Mouse (Mus musculus) midbrain, embryonic 13.5 days (tissue): Measurements from ENCODE around the gene Wwc2. TPM values are rescaled to one million over a fixed set of nuclear protein-coding genes. Genes with fewer than 3 reads are reported as not detected.
"Not testable (repeated sequence)": the region's sequence is repeated elsewhere in the genome, so short reads cannot be mapped to it uniquely, and the experiment has no call there.

Source experiments
- ATAC-seq: fragments of 200-750 bp; cut with Nextera tagmentation; 2 replicates; pipeline ENCODE4 v1.8.0; 2017; ENCODE audit warnings: mild to moderate bottlenecking, moderate TSS enrichment, moderate library complexity
- H3K27ac ChIP-seq: fragments of 300-500 bp; sonication (generic); 2 replicates; pipeline ENCODE4 v1.5.1; 2015; ENCODE audit warnings: inconsistent platforms, mild to moderate bottlenecking, moderate library complexity
- H3K27me3 ChIP-seq: fragments of 300-500 bp; sonication (generic); 2 replicates; pipeline ENCODE4 v1.6.1; 2015; ENCODE audit warnings: mild to moderate bottlenecking, inconsistent platforms
- H3K36me3 ChIP-seq: fragments of 300-500 bp; sonication (generic); 2 replicates; pipeline ENCODE4 v1.6.1; 2015; ENCODE audit warnings: mild to moderate bottlenecking, inconsistent platforms
- H3K4me1 ChIP-seq: fragments of 300-500 bp; sonication (generic); replicated peaks from 2 replicates; pipeline ENCODE4 v1.6.1; 2015; ENCODE audit warnings: inconsistent platforms
- H3K4me2 ChIP-seq: fragments of 300-500 bp; sonication (generic); replicated peaks from 2 replicates; pipeline ENCODE4 v1.6.1; 2015; ENCODE audit warnings: moderate library complexity, mild to moderate bottlenecking, inconsistent platforms
- H3K4me3 ChIP-seq: fragments of 300-500 bp; sonication (generic); replicated peaks from 2 replicates; pipeline ENCODE4 v1.5.1; 2015; ENCODE audit warnings: mild to moderate bottlenecking, inconsistent platforms
- H3K9ac ChIP-seq: fragments of 300-500 bp; sonication (generic); replicated peaks from 2 replicates; pipeline ENCODE4 v1.6.1; 2015; ENCODE audit warnings: mild to moderate bottlenecking, inconsistent platforms
- H3K9me3 ChIP-seq: fragments of 300-500 bp; sonication (generic); 2 replicates; pipeline ENCODE4 v1.6.1; 2016; ENCODE audit warnings: mild to moderate bottlenecking, inconsistent platforms
- WGBS: fragments of 180-500 bp; shearing (Covaris S2); methylation state at CpG from one replicate; pipeline ENCODE4 v1.1.7; 2015; 5-methylcytosine and 5-hydroxymethylcytosine counted together
- polyA plus RNA-seq: library from polyadenylated mRNA; unstranded; fragments of >200 nt; fragmentation: Nextera tagmentation; extraction: Ambion mirVana; gene quantifications from 2 replicates; pipeline ENCODE4 v1.2.1, GENCODE M21; 2015

Gene Wwc2
- polyA plus RNA-seq, 1 experiment from 2014 or later, result 5.1 TPM

DNA sequence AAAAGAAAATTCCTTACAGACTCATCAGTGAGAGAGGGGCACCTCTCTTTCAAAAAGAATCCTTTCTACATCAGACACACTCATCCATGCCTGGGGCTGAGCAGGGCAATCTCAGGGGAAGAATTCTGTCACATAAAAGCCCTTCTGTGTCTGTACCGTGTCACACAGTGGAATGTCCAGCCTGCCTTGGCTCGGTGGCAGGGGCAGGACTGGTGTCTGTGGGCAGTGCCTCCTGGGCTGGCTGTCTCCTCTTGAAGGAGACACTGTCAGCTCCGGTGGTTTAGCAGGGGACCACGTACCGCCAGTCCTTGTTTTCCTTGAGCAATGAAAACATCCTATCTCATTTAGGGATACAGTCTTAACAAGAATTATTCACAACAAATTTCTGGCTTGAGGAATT, 165.1 kb downstream of the Wwc2 start:
- no peak overlapping the region for H3K27ac ChIP-seq
- H3K9ac ChIP-seq, result no peak overlapping the region
- no peak for ATAC-seq
- no peaks in the 10 kb centered on the region for H3K27me3 ChIP-seq
- no peak overlapping the region for H3K4me2 ChIP-seq
- no peaks in the 10 kb centered on the region for H3K9me3 ChIP-seq
- 0 out of 2 replicates have a peak, but pooled peaks cover 9% of the 10 kb centered on the region for H3K4me1 ChIP-seq
- 0 out of 2 replicates have a peak, but pooled peaks cover 7% of the 10 kb centered on the region for H3K36me3 ChIP-seq
- WGBS, result 58% methylated on average over 5 of the region's 5 CpGs
- H3K4me3 ChIP-seq, result no peak overlapping the region

DNA sequence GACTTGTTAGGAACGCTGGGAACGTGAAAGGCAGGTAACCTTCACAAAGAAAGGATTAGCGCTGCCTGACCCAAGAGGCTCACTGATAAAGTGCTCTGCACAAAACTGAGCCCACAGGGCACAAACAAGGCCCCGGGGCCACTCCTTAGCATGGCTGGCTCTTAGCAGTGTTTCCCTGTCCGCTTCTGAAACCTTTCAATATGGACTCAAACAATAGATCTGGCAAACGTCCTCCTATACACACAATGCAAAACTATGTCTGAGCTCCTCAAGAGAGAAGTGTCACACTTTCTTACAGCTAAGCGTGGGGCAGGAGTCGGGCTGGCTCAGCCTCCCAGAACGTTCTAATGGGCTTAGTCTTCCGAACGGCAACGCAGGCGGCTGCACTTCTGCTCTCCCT, 166.5 kb downstream of the Wwc2 start, which contains the start of gene Cldn22:
Cldn22 (plus strand) TSS at position 301 of the 400 bp plus-strand sequence.
- H3K4me1 ChIP-seq, result 0 out of 2 replicates have a peak, but pooled peaks cover 9% of the 10 kb centered on the region
- no peaks in the 10 kb centered on the region for H3K27me3 ChIP-seq
- WGBS, result 32% methylated on average over 13 of the region's 13 CpGs
- ATAC-seq, result no peak
- H3K9me3 ChIP-seq, result no peaks in the 10 kb centered on the region
- no peak within 1 kb of the TSS for H3K27ac ChIP-seq
- H3K4me3 ChIP-seq, result no peak within 1 kb of the TSS
- H3K9ac ChIP-seq, result no peak within 1 kb of the TSS
- H3K4me2 ChIP-seq, result no peak within 1 kb of the TSS
- H3K36me3 ChIP-seq, result 0 out of 2 replicates have a peak, but pooled peaks cover 2% of the 10 kb centered on the region

DNA sequence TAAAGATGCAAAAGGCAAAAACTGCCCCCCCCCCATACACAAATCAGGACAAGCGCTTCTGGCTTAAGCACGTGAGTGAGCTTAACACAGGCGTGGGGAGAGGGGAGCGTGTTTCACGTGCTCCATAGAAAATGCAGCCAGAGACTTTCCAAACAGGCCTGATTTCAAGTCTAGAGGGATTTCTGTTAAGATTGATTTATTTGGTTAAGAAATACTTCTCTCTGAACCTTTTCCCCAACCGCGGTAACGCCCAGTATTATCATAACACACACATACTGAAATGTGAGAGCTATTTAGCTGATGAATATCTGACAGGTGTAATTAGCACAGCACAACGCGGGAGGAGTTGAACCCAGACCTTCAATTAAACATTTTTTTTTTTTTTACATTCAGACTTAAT, 166.9 kb downstream of the Wwc2 start:
- Histone ChIP-seq H3K9me3 (no peaks in the 10 kb centered on the region), H3K4me2 (no peak overlapping the region), H3K36me3 (no peaks in the 10 kb centered on the region), H3K4me3 (no peak overlapping the region), H3K27ac (no peak overlapping the region), H3K4me1 (0 out of 2 replicates have a peak, but pooled peaks cover 9% of the 10 kb centered on the region), H3K9ac (no peak overlapping the region), H3K27me3 (no peaks in the 10 kb centered on the region)
- ATAC-seq, result no peak
- WGBS, result 60% methylated on average over 10 of the region's 10 CpGs

DNA sequence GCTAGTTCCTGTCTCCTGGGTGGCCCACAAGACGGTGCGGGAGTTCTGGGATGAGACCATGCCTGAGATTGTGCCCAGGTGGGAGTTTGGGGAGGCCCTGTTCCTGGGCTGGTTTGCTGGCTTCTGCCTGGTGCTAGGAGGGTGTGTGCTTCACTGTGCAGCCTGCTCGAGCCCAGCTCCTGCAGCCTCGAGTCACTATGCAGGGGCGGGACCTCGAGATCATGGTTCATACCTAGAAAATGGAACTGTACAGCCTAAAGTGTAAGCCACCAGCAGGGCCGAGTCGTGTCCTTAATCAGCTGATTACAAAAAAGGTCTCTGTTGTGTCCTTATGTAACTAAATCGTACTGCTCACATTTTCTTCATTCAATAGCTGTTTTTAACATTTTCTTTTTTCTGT, 168.2 kb downstream of the Wwc2 start:
- H3K4me3 ChIP-seq, H3K9ac ChIP-seq, H3K27me3 ChIP-seq, H3K4me2 ChIP-seq, H3K9me3 ChIP-seq, ATAC-seq, H3K27ac ChIP-seq, H3K4me1 ChIP-seq, H3K36me3 ChIP-seq: not testable (repeated sequence)
- WGBS, result 96% methylated on average over 7 of the region's 9 CpGs

- ATAC-seq, result no peak
- Histone ChIP-seq H3K36me3 (no peaks in the 10 kb centered on the region), H3K4me2 (no peak within 1 kb of the TSS), H3K4me3 (no peak within 1 kb of the TSS), H3K4me1 (0 out of 2 replicates have a peak, but pooled peaks cover 9% of the 10 kb centered on the region), H3K27ac (no peak within 1 kb of the TSS), H3K9ac (no peak within 1 kb of the TSS), H3K27me3 (no peaks in the 10 kb centered on the region), H3K9me3 (no peaks in the 10 kb centered on the region)
- WGBS, result 90% methylated on average over 6 of the region's 6 CpGs
These were observed 168.9 kb downstream of the Wwc2 start, which contains the start of gene Cldn24 for GRCm38 (mm10) chr8:47821843-47822242. Gene Cldn24, plus strand, starts transcription at chr8:47822143.

DNA sequence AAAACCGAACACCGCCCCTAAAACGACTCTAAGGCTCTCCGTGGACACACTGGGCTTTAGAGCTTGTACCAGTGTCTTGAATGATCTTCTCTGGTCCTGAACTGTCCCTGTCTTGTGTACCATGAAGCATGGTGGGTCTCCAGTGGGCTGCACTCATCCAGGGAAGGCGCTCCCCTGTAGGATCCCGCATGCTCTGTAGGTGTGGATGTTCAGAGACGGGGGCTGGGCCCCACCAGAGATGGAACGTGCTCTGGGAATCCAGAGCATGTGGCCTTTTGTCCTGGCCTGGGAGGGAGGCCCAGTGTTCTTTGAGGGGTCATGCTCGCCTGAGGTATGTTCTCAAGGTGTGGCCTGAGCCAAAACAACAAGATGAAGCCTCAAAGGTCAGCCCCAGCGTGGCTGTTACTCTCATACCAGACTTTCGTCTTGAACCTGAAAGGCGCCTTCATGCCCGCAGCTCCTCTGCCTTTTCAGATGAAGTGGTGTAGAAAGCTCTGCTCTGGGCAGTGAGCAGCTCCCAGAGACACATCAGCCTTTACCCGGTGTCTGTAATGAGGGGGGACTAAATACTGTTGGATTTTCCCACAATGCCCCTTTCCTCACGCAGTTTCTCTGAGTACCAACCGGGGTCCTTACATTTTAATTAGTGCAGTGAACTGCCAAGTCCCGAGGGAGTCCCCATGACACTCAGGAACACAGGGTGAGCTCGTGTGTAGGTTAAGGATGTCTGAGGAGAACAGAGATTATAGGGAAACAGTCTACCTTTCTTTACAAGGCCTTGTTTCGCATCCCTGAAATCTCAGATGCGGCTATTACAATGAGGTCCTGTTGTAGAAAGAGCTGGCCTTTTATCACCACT, 169.6 kb downstream of the Wwc2 start:
- H3K4me2 ChIP-seq, result no peak overlapping the region
- H3K27ac ChIP-seq, result no peak overlapping the region
- H3K4me1 ChIP-seq, result 0 out of 2 replicates have a peak, but pooled peaks cover 9% of the 10 kb centered on the region
- 86% methylated on average over 20 of the region's 20 CpGs for WGBS
- H3K9ac ChIP-seq, result no peak overlapping the region
- ATAC-seq, result no peak
- H3K9me3 ChIP-seq, result no peaks in the 10 kb centered on the region
- no peaks in the 10 kb centered on the region for H3K36me3 ChIP-seq
- H3K4me3 ChIP-seq, result no peak overlapping the region
- no peaks in the 10 kb centered on the region for H3K27me3 ChIP-seq

DNA sequence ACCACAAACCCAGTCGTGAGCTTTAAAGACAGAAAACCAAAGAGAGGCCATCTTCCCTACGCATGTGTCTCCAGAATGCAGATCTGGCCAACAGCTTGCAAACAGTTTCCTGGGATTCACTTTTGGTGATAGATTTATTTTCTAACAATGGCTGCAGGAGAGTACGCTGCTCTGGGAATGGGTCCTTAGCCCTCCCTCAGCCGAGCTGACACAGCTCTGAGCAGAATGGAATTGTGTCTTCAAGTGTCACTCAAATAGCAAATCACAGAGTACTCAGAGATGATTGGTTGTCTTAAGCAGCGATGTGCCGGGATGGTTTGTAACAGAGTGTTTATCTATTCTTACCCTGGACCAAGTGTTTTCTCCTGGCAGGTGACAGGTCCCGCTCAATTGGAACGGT, 171.7 kb downstream of the Wwc2 start:
- 89% methylated on average over 8 of the region's 8 CpGs for WGBS
- no peak overlapping the region for H3K4me2 ChIP-seq
- no peak for ATAC-seq

DNA sequence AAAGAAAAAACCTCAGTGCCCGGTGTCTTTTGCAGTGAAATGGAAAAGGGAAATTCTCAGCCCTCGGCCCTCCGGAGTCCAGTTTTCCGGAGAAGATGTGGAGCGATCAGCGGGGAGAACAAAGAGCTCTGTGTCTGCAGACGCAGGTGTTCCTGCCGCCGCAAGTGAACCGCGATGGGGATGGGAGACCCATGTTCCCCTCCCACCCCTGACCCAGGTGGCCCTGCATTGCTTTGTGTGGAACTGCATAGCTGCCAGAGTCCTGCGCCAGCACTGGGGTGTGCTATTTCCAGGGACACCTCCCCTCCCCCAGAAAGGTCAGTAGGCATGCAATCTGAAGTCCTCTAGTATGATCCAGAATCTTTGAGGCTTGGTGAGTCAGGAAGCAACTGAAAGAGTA, 179.5 kb downstream of the Wwc2 start:
- H3K4me3 ChIP-seq, result no peak overlapping the region
- H3K9ac ChIP-seq, result no peak overlapping the region
- H3K4me1 ChIP-seq, result no peaks in the 10 kb centered on the region
- WGBS, result 82% methylated on average over 12 of the region's 12 CpGs
- no peaks in the 10 kb centered on the region for H3K27me3 ChIP-seq
- no peak overlapping the region for H3K27ac ChIP-seq
- H3K4me2 ChIP-seq, result no peak overlapping the region
- no peak for ATAC-seq
- no peaks in the 10 kb centered on the region for H3K36me3 ChIP-seq
- H3K9me3 ChIP-seq, result no peaks in the 10 kb centered on the region

More for the DNA sequence above, 171.7 kb downstream of the Wwc2 start:
- H3K27me3 ChIP-seq, result no peaks in the 10 kb centered on the region
- no peaks in the 10 kb centered on the region for H3K4me1 ChIP-seq
- no peak overlapping the region for H3K27ac ChIP-seq
- H3K36me3 ChIP-seq, result no peaks in the 10 kb centered on the region
- H3K9me3 ChIP-seq, result no peaks in the 10 kb centered on the region
- no peak overlapping the region for H3K4me3 ChIP-seq
- H3K9ac ChIP-seq, result no peak overlapping the region

- ATAC-seq, result no peak
- no peak overlapping the region for H3K9ac ChIP-seq
- no peak overlapping the region for H3K4me2 ChIP-seq
- no peaks in the 10 kb centered on the region for H3K4me1 ChIP-seq
- no peaks in the 10 kb centered on the region for H3K36me3 ChIP-seq
- H3K4me3 ChIP-seq, result no peak overlapping the region
- H3K27ac ChIP-seq, result no peak overlapping the region
- no peaks in the 10 kb centered on the region for H3K27me3 ChIP-seq
- H3K9me3 ChIP-seq, result no peaks in the 10 kb centered on the region
- 76% methylated on average over 7 of the region's 7 CpGs for WGBS
These were observed 180.1 kb downstream of the Wwc2 start for GRCm38 (mm10) chr8:47810666-47811015.

DNA sequence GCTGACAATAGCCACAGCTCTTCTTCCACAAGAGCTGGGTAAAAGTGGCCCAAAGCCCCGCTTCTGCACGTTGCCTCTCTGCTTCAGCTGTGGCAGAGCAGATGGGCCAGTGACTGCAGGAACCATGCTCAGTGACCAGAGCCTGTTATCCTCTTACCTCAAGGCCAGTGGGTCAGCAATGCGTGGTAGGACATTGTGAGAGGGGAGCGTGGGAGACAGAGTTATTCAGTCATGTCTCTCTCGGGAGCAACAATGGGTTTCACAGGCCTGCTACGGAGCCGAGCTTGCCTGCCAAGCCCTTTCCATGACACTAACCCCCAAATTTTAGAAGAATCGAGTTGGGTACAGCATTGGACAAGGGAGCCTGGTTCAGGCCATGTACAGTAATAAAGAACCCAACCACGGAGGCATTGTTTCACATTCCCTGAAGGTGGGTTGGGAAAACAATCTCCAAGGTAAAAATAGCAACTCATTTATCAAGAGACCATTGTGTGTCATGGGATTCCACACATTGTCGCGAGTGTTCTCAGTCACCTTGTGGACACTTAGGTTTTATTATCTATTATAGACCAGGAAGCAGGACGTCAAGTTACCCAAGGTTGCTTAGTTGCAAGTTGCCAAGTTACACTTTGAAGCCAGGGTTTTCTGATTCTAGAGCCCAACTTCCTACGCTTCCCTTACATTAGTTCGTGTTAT, 180.6 kb downstream of the Wwc2 start:
- 91% methylated on average over 14 of the region's 14 CpGs for WGBS
- Histone ChIP-seq H3K36me3 (no peaks in the 10 kb centered on the region), H3K9me3 (no peaks in the 10 kb centered on the region), H3K9ac (no peak overlapping the region), H3K4me3 (no peak overlapping the region), H3K4me2 (no peak overlapping the region), H3K27ac (no peak overlapping the region), H3K4me1 (no peaks in the 10 kb centered on the region), H3K27me3 (no peaks in the 10 kb centered on the region)
- ATAC-seq, result no peak

GRCm38 (mm10) chr8:47804262-47804661, 186.5 kb downstream of the Wwc2 start:
- H3K36me3 ChIP-seq, result no peaks in the 10 kb centered on the region
- no peaks in the 10 kb centered on the region for H3K27me3 ChIP-seq
- no peak overlapping the region for H3K4me3 ChIP-seq
- H3K4me1 ChIP-seq, result no peaks in the 10 kb centered on the region
- no peaks in the 10 kb centered on the region for H3K9me3 ChIP-seq
- H3K4me2 ChIP-seq, result no peak overlapping the region
- WGBS, result 97% methylated on average over 1 of the region's 1 CpGs
- no peak overlapping the region for H3K9ac ChIP-seq
- ATAC-seq, result no peak
- no peak overlapping the region for H3K27ac ChIP-seq

DNA sequence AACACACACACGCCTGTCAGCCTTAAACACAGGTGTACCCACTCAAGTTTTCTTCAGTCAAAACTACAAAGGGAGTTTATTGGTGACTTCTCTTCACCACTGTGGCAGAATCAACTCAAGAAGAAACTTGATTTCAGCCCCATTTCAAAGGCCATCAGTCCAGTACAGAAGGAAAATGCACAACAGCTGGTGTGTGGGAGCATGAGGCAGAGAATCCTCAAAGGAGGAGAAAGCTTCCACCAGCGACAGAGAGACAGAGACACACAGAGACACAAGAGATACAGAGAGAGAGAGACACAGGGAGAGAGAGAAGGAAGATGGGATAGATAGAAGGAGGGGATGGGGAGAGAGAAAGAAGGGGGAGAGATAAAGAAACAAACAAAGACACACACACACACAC, 188.4 kb downstream of the Wwc2 start:
- Histone ChIP-seq H3K9me3 (no peaks in the 10 kb centered on the region), H3K27ac (no peak overlapping the region), H3K4me1 (no peaks in the 10 kb centered on the region), H3K36me3 (no peaks in the 10 kb centered on the region), H3K27me3 (no peaks in the 10 kb centered on the region), H3K4me3 (no peak overlapping the region), H3K9ac (no peak overlapping the region), H3K4me2 (no peak overlapping the region)
- WGBS, result 84% methylated on average over 2 of the region's 2 CpGs
- no peak for ATAC-seq
